Mouse (Mus musculus): ENCODE measurements around the gene Lhx5.

- TF ChIP-seq CTCF (IDR thresholded peaks at IDR 0.05; ENCODE audit: extremely low read depth, insufficient read depth, insufficient read length, insufficient replicate concordance): no peak
- no peak for TF ChIP-seq POLR2A (IDR thresholded peaks at IDR 0.05; ENCODE audit: low read depth, low read length)
Measured at GRCm38 (mm10) chr5:120464321-120464720, 32.8 kb downstream of the Lhx5 start.

Measured in spleen, adult 2 months (tissue).